Comparison of ENCODE assay signal across 24 mouse cellular contexts in the genomic region with DNA sequence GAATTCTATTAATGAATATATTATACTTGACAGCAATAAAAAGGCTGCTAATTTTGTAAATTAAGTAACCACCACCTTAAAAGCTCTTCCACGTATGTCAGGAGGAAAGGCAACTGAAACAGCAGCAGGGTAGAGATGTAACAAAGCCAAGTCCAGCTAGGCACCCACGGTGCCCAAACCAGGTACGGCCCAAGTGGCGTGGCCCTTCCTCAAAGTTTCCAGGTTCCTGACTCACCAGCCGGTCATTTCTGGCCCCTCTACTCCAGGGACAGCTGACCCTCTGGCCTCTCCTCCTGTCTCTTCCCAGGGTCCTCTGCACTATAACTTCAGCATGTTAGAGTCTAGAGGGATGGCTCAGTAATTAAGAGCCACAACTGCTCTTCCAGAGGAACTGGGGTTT.
"Had no signal": no experiment of that assay in that cellular context is flagged by ENCODE, and none has a peak within 500 bp of the region (broad histone marks: within the 10 kb centered on the region; RNA-seq: fewer than 3 reads in every experiment).

No protein-coding gene starts in this region.

- H3K4me3 ChIP-seq: gastrocnemius, adult 2 months; heart, adult 2 months; heart, embryonic 13.5 days; heart, embryonic 15.5 days; hindbrain, embryonic 10.5 days; hindbrain, embryonic 12.5 days; intestine, embryonic 15.5 days; layer of hippocampus, adult 2 months; left cerebral cortex, adult 2 months; limb, embryonic 10.5 days; limb, embryonic 12.5 days; liver, embryonic 12.5 days had no signal

- H3K27ac ChIP-seq: gastrocnemius, adult 2 months; heart, adult 2 months; heart, embryonic 13.5 days; heart, embryonic 15.5 days; hindbrain, embryonic 12.5 days; hindbrain, embryonic 14.5 days; intestine, embryonic 15.5 days; layer of hippocampus, adult 2 months; left cerebral cortex, adult 2 months; limb, embryonic 10.5 days; limb, embryonic 12.5 days had no signal

- ATAC-seq: inflammation-experienced regulatory T-cells, adult 6 months; intestine, embryonic 15.5 days; intestine, postnatal 0 days; liver, embryonic 12.5 days had no signal

- DNase-seq: gastrocnemius, adult 2 months; gastrocnemius, postnatal 10 days; gastrocnemius, postnatal 25 days; heart, adult 2 months; heart, postnatal 14 days; heart, postnatal 4 days; kidney, adult 18-20 months; kidney, adult 8-10 months; kidney, postnatal 10 days; kidney, postnatal 25 days; kidney, postnatal 4 days had no signal

- H3K9me3 ChIP-seq: heart, embryonic 13.5 days; heart, embryonic 15.5 days; hindbrain, embryonic 10.5 days; hindbrain, embryonic 12.5 days; intestine, embryonic 15.5 days; limb, embryonic 10.5 days; limb, embryonic 12.5 days; liver, embryonic 12.5 days had no signal

- H3K4me2 ChIP-seq: heart, embryonic 13.5 days; heart, embryonic 15.5 days; hindbrain, embryonic 12.5 days; hindbrain, embryonic 14.5 days; intestine, embryonic 15.5 days; limb, embryonic 12.5 days had no signal

- H3K27me3 ChIP-seq: heart, embryonic 13.5 days; heart, embryonic 15.5 days; hindbrain, embryonic 12.5 days; intestine, embryonic 15.5 days; limb, embryonic 12.5 days; liver, embryonic 12.5 days had no signal

- H3K9ac ChIP-seq: heart, embryonic 13.5 days; heart, embryonic 15.5 days; hindbrain, embryonic 12.5 days; hindbrain, embryonic 14.5 days; intestine, embryonic 15.5 days; limb, embryonic 12.5 days had no signal
